In the genomic region with DNA sequence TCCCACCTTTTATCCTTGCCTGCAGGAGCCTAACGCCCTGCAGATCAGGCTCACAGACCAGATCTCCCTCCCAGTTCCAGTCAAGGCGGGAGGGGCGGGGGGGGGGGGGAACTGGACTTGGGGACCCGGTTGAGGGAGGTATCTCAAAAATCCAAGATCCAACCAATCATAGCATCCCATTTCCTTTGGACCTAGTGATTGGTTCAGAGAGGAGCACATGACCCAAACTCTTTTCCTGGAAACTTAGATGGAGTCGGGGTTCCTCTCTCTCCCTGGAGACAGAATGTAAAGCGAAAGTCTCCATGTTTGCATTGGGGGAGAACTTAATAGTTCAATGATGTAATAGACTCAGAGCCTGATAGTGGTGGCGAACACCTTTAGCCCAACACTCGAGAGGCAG, we compare ENCODE assay signal across 26 mouse cellular contexts. TPM values are rescaled to one million over a fixed set of nuclear protein-coding genes. Genes with fewer than 3 reads are reported as not detected.
"Had no signal": no experiment of that assay in that cellular context is flagged by ENCODE, and none has a peak within 500 bp of the region (broad histone marks: within the 10 kb centered on the region; RNA-seq: fewer than 3 reads in every experiment).

No protein-coding gene starts in this region.

- H3K4me3 ChIP-seq: gastrocnemius, adult 2 months; heart, embryonic 10.5 days; heart, embryonic 12.5 days; hindbrain, embryonic 13.5 days; intestine, embryonic 15.5 days; layer of hippocampus, adult 2 months; limb, embryonic 13.5 days; limb, embryonic 15.5 days; liver, embryonic 12.5 days had no signal

- H3K4me1 ChIP-seq: limb, embryonic 15.5 days had no signal

- DNase-seq: gastrocnemius, adult 2 months; gastrocnemius, postnatal 10 days; gastrocnemius, postnatal 25 days; heart, adult 18-20 months; heart, postnatal 10 days; heart, postnatal 4 days; kidney, adult 2 months; kidney, postnatal 10 days; kidney, postnatal 25 days; kidney, postnatal 4 days; layer of hippocampus, postnatal 36 days; left cerebral cortex, postnatal 4 days had no signal

- H3K9me3 ChIP-seq: heart, embryonic 10.5 days; hindbrain, embryonic 13.5 days; intestine, embryonic 15.5 days; limb, embryonic 13.5 days; limb, embryonic 15.5 days had no signal

- H3K27ac ChIP-seq: gastrocnemius, adult 2 months; heart, embryonic 10.5 days; hindbrain, embryonic 13.5 days; intestine, embryonic 15.5 days; layer of hippocampus, adult 2 months; limb, embryonic 13.5 days; limb, embryonic 15.5 days; liver, embryonic 12.5 days; liver, embryonic 14.5 days had no signal

- ATAC-seq: hindbrain, embryonic 16.5 days; inflammation-experienced regulatory T-cells, adult 6 months; intestine, embryonic 15.5 days; intestine, postnatal 0 days; liver, embryonic 12.5 days had no signal

- H3K4me2 ChIP-seq: heart, embryonic 12.5 days; hindbrain, embryonic 13.5 days; intestine, embryonic 15.5 days; limb, embryonic 13.5 days; limb, embryonic 15.5 days; liver, embryonic 12.5 days had no signal

- H3K27me3 ChIP-seq: intestine, embryonic 15.5 days had no signal

- H3K36me3 ChIP-seq: heart, embryonic 10.5 days; heart, embryonic 12.5 days; hindbrain, embryonic 13.5 days; intestine, embryonic 15.5 days; limb, embryonic 13.5 days; limb, embryonic 15.5 days; liver, embryonic 12.5 days had no signal

- H3K9ac ChIP-seq: heart, embryonic 12.5 days; hindbrain, embryonic 13.5 days; intestine, embryonic 15.5 days; limb, embryonic 13.5 days; limb, embryonic 15.5 days; liver, embryonic 12.5 days; liver, embryonic 14.5 days had no signal

RNA-seq across cellular contexts. Expression of a gene that starts 4.9 kb away (rescaled TPM):
- total RNA-seq: granulocyte monocyte progenitor cell, adult 5-6 weeks had no signal
- polyA plus RNA-seq: heart, embryonic 10.5 days; kidney, adult 2 months had no signal

RNA-seq across cellular contexts. Expression of a gene that starts 8.2 kb away (rescaled TPM):
- total RNA-seq: granulocyte monocyte progenitor cell, adult 5-6 weeks; heart, postnatal 4 days; liver, adult 2 months had no signal
- polyA plus RNA-seq: heart, embryonic 10.5 days; liver, adult 2 months had no signal
